Mouse (Mus musculus): ENCODE measurements around the gene Ap5z1. TPM values are rescaled to one million over a fixed set of nuclear protein-coding genes. Genes with fewer than 3 reads are reported as not detected.

Ap5z1 gene
- polyA plus RNA-seq, 1 experiment from 2014 or later, result 17.3 TPM

GRCm38 (mm10) chr5:142477346-142477745 is 13.6 kb downstream of the Ap5z1 start:
- Histone ChIP-seq H3K27ac (ENCODE audit: low read length) (no peak overlapping the region), H3K27me3 (replicated peaks; ENCODE audit: control insufficient read depth, insufficient read depth, low read length) (no peaks in the 10 kb centered on the region), H3K4me3 (ENCODE audit: low read length) (no peak overlapping the region), H3K4me1 (ENCODE audit: control insufficient read depth, insufficient read depth, low read length) (no peaks in the 10 kb centered on the region), H3K9ac (ENCODE audit: low read depth, low read length) (no peak overlapping the region), H3K36me3 (ENCODE audit: control insufficient read depth, insufficient read depth, low read length) (peaks cover 3% of the 10 kb centered on the region; the same call in 1 of the 2 replicates), H3K4me2 (ENCODE audit: low read depth, low read length) (no peak overlapping the region), H3K9me3 (ENCODE audit: control insufficient read depth, low read length) (no peaks in the 10 kb centered on the region)
- ATAC-seq, result no peak
- WGBS, result 78% methylated on average over 12 of the region's 12 CpGs

- H3K27ac ChIP-seq (ENCODE audit: low read length), result no peak overlapping the region
- H3K4me1 ChIP-seq (ENCODE audit: control insufficient read depth, insufficient read depth, low read length), result no peaks in the 10 kb centered on the region
- no peak overlapping the region for H3K4me3 ChIP-seq (ENCODE audit: low read length)
- no peak overlapping the region for H3K9ac ChIP-seq (ENCODE audit: low read depth, low read length)
- peaks cover 3% of the 10 kb centered on the region; the same call in 1 of the 2 replicates for H3K36me3 ChIP-seq (ENCODE audit: control insufficient read depth, insufficient read depth, low read length)
- no peaks in the 10 kb centered on the region for H3K27me3 ChIP-seq (replicated peaks; ENCODE audit: control insufficient read depth, insufficient read depth, low read length)
- H3K4me2 ChIP-seq (ENCODE audit: low read depth, low read length), result no peak overlapping the region
- 84% methylated on average over 5 of the region's 5 CpGs for WGBS
- peak; percentile 17; the same call in 1 of the 2 replicates for ATAC-seq
- H3K9me3 ChIP-seq (ENCODE audit: control insufficient read depth, low read length), result no peaks in the 10 kb centered on the region
These were observed 14.3 kb downstream of the Ap5z1 start for GRCm38 (mm10) chr5:142477866-142478615.

GRCm38 (mm10) chr5:142478829-142479435 is 15.2 kb downstream of the Ap5z1 start:
- no peaks in the 10 kb centered on the region for H3K4me1 ChIP-seq (ENCODE audit: control insufficient read depth, insufficient read depth, low read length)
- H3K27me3 ChIP-seq (replicated peaks; ENCODE audit: control insufficient read depth, insufficient read depth, low read length), result no peaks in the 10 kb centered on the region
- peak overlapping the region; percentile 45 for H3K4me2 ChIP-seq (ENCODE audit: low read depth, low read length)
- H3K4me3 ChIP-seq (ENCODE audit: low read length), result 0 out of 2 replicates have a peak overlapping the region, but pooled peaks have one; percentile 22
- ATAC-seq, result peak; percentile 61
- H3K27ac ChIP-seq (ENCODE audit: low read length), result no peak overlapping the region
- peaks cover 3% of the 10 kb centered on the region; the same call in 1 of the 2 replicates for H3K36me3 ChIP-seq (ENCODE audit: control insufficient read depth, insufficient read depth, low read length)
- H3K9ac ChIP-seq (ENCODE audit: low read depth, low read length), result no peak overlapping the region
- H3K9me3 ChIP-seq (ENCODE audit: control insufficient read depth, low read length), result no peaks in the 10 kb centered on the region
- WGBS, result 27% methylated on average over 17 of the region's 17 CpGs

- H3K36me3 ChIP-seq (ENCODE audit: control insufficient read depth, insufficient read depth, low read length), result no peaks in the 10 kb centered on the region
- H3K4me2 ChIP-seq (ENCODE audit: low read depth, low read length), result no peak overlapping the region
- no peak for ATAC-seq
- WGBS, result 63% methylated on average over 2 of the region's 2 CpGs
- H3K4me1 ChIP-seq (ENCODE audit: control insufficient read depth, insufficient read depth, low read length), result no peaks in the 10 kb centered on the region
- H3K9ac ChIP-seq (ENCODE audit: low read depth, low read length), result no peak overlapping the region
- H3K4me3 ChIP-seq (ENCODE audit: low read length), result no peak overlapping the region
- H3K27me3 ChIP-seq (replicated peaks; ENCODE audit: control insufficient read depth, insufficient read depth, low read length), result no peaks in the 10 kb centered on the region
- no peak overlapping the region for H3K27ac ChIP-seq (ENCODE audit: low read length)
- H3K9me3 ChIP-seq (ENCODE audit: control insufficient read depth, low read length), result no peaks in the 10 kb centered on the region
These were observed 18.8 kb downstream of the Ap5z1 start for GRCm38 (mm10) chr5:142482512-142482911.

- 93% methylated on average over 5 of the region's 5 CpGs for WGBS
These were observed 19.8 kb downstream of the Ap5z1 start for GRCm38 (mm10) chr5:142483581-142483980.

GRCm38 (mm10) chr5:142486654-142487053 is 22.9 kb downstream of the Ap5z1 start:
- no peak for ATAC-seq
- WGBS, result 60% methylated on average over 9 of the region's 9 CpGs
- H3K9me3 ChIP-seq (ENCODE audit: control insufficient read depth, low read length), result no peaks in the 10 kb centered on the region
- H3K4me2 ChIP-seq (ENCODE audit: low read depth, low read length), result no peak overlapping the region
- no peaks in the 10 kb centered on the region for H3K4me1 ChIP-seq (ENCODE audit: control insufficient read depth, insufficient read depth, low read length)
- no peak overlapping the region for H3K9ac ChIP-seq (ENCODE audit: low read depth, low read length)
- no peaks in the 10 kb centered on the region for H3K36me3 ChIP-seq (ENCODE audit: control insufficient read depth, insufficient read depth, low read length)
- no peaks in the 10 kb centered on the region for H3K27me3 ChIP-seq (replicated peaks; ENCODE audit: control insufficient read depth, insufficient read depth, low read length)
- H3K4me3 ChIP-seq (ENCODE audit: low read length), result no peak overlapping the region
- H3K27ac ChIP-seq (ENCODE audit: low read length), result no peak overlapping the region

More at GRCm38 (mm10) chr5:142483581-142483980, 19.8 kb downstream of the Ap5z1 start:
- Histone ChIP-seq H3K36me3 (ENCODE audit: control insufficient read depth, insufficient read depth, low read length) (no peaks in the 10 kb centered on the region), H3K9me3 (ENCODE audit: control insufficient read depth, low read length) (no peaks in the 10 kb centered on the region), H3K4me2 (ENCODE audit: low read depth, low read length) (no peak overlapping the region), H3K4me3 (ENCODE audit: low read length) (no peak overlapping the region), H3K27ac (ENCODE audit: low read length) (no peak overlapping the region), H3K27me3 (replicated peaks; ENCODE audit: control insufficient read depth, insufficient read depth, low read length) (no peaks in the 10 kb centered on the region), H3K4me1 (ENCODE audit: control insufficient read depth, insufficient read depth, low read length) (no peaks in the 10 kb centered on the region), H3K9ac (ENCODE audit: low read depth, low read length) (no peak overlapping the region)
- ATAC-seq, result no peak

GRCm38 (mm10) chr5:142489955-142490707 is 26.4 kb downstream of the Ap5z1 start:
- no peak for ATAC-seq
- Histone ChIP-seq H3K36me3 (ENCODE audit: control insufficient read depth, insufficient read depth, low read length) (no peaks in the 10 kb centered on the region), H3K27ac (ENCODE audit: low read length) (no peak overlapping the region), H3K27me3 (replicated peaks; ENCODE audit: control insufficient read depth, insufficient read depth, low read length) (no peaks in the 10 kb centered on the region), H3K4me3 (ENCODE audit: low read length) (no peak overlapping the region), H3K4me1 (ENCODE audit: control insufficient read depth, insufficient read depth, low read length) (no peaks in the 10 kb centered on the region), H3K9ac (ENCODE audit: low read depth, low read length) (no peak overlapping the region), H3K4me2 (ENCODE audit: low read depth, low read length) (no peak overlapping the region), H3K9me3 (ENCODE audit: control insufficient read depth, low read length) (no peaks in the 10 kb centered on the region)
- 69% methylated on average over 9 of the region's 9 CpGs for WGBS

- no peak overlapping the region for H3K4me2 ChIP-seq (ENCODE audit: low read depth, low read length)
- H3K4me3 ChIP-seq (ENCODE audit: low read length), result no peak overlapping the region
- H3K27ac ChIP-seq (ENCODE audit: low read length), result no peak overlapping the region
- no peak for ATAC-seq
- H3K27me3 ChIP-seq (replicated peaks; ENCODE audit: control insufficient read depth, insufficient read depth, low read length), result no peaks in the 10 kb centered on the region
- no peaks in the 10 kb centered on the region for H3K36me3 ChIP-seq (ENCODE audit: control insufficient read depth, insufficient read depth, low read length)
- H3K4me1 ChIP-seq (ENCODE audit: control insufficient read depth, insufficient read depth, low read length), result no peaks in the 10 kb centered on the region
- 78% methylated on average over 3 of the region's 3 CpGs for WGBS
- no peaks in the 10 kb centered on the region for H3K9me3 ChIP-seq (ENCODE audit: control insufficient read depth, low read length)
- no peak overlapping the region for H3K9ac ChIP-seq (ENCODE audit: low read depth, low read length)
These were observed 29.6 kb downstream of the Ap5z1 start for GRCm38 (mm10) chr5:142493307-142493706.
